Mouse (Mus musculus): ENCODE measurements around the gene Dppa3.

DNA sequence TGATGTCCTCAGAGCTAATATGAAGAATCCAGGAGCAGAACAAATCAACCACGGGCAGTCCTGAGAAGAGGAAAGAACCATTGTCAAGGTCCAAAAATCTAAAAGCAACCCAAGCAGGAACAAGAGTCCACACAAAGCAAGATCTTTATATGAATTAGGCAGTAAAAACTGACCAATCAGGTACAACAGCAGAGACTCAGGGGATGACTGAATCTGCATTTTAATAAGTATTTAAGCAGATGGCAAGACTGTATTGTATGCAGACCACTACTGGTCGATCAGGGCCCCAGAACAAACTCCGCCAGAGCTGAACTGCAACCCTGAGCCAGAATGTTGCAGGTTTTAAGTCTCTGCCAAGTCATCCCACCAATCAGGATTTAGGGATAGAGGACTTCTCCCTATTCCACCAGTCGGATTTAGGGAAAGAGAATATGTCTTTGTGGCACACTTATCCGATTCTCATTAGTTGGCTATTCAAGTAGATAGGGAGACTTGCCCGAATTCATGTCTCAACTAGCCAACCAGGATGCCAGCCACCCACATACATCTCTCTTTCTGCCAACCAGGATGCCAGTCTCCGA lies 26.1 kb upstream of the Dppa3 start:
- TF ChIP-seq E2F4 (IDR thresholded peaks at IDR 0.05; ENCODE audit: insufficient read depth) = no peak
- no peak for TF ChIP-seq TCF3 (IDR thresholded peaks at IDR 0.05; ENCODE audit: insufficient read length, low read depth)
- TF ChIP-seq MAX (IDR thresholded peaks at IDR 0.05; ENCODE audit: low read depth) = no peak
- no peak for TF ChIP-seq POLR2A (IDR thresholded peaks at IDR 0.05; ENCODE audit: insufficient read length, low read depth)
- no peak for TF ChIP-seq SRF (IDR thresholded peaks at IDR 0.05; ENCODE audit: control insufficient read depth, insufficient read length, low read depth)
